In genomic region chr12:40257226-40257625, GRCm38 (mm10) we compare ENCODE assay signal across 9 mouse cellular contexts. TPM values are rescaled to one million over a fixed set of nuclear protein-coding genes. Genes with fewer than 3 reads are reported as not detected.
DNase-seq lines count a peak whose midpoint lies in the region; ATAC-seq and TF ChIP-seq lines count a peak whose summit lies in the region.
"Had no signal": no experiment of that assay in that cellular context is flagged by ENCODE, and none has a peak within 500 bp of the region (broad histone marks: within the 10 kb centered on the region; RNA-seq: fewer than 3 reads in every experiment).

No protein-coding gene starts in this region.

- no peaks in the 10 kb centered on the region for H3K27me3 ChIP-seq in CH12.LX (replicated peaks)
- H3K27me3 ChIP-seq in lung, embryonic 16.5 days (ENCODE audit: control insufficient read depth, insufficient read depth, low read depth, low read length): no peaks in the 10 kb centered on the region

- no peak overlapping the region for H3K9ac ChIP-seq in CH12.LX (ENCODE audit: insufficient read depth, low read depth)
- H3K9ac ChIP-seq in lung, embryonic 16.5 days (ENCODE audit: low read length): no peak overlapping the region

- no peak for TF ChIP-seq EP300 in CH12.LX (IDR thresholded peaks at IDR 0.05; ENCODE audit: low read length)

- TF ChIP-seq RAD21 in CH12.LX (IDR thresholded peaks at IDR 0.05; ENCODE audit: low read depth, low read length): peak; percentile 94

- WGBS in lung, embryonic 16.5 days: 1% methylated on average over 8 of the region's 8 CpGs

- dilution Hi-C loops in CH12.LX (cut with MboI; ENCODE audit: extremely low pct_ligation_motif_present, extremely low pct_unique_long_range_greater_than_20kb, low sequenced_read_pairs): no loop called here

- H3K9me3 ChIP-seq in CH12.LX (replicated peaks; ENCODE audit: low read length): no peaks in the 10 kb centered on the region
- H3K9me3 ChIP-seq in lung, embryonic 16.5 days (ENCODE audit: control insufficient read depth, low read length): no peaks in the 10 kb centered on the region

- no peak overlapping the region for H3K4me3 ChIP-seq in CH12.LX (replicated peaks in 1 of 3; ENCODE audit: low read depth in 2 of 3, low read length in 2 of 3, poor library complexity in 1 of 3)
- H3K4me3 ChIP-seq in layer of hippocampus, adult 2 months: peak overlapping the region; percentile 35; the same call in 1 of the 2 replicates
- no peak overlapping the region for H3K4me3 ChIP-seq in lung, embryonic 16.5 days (ENCODE audit: low read length)

- H3K36me3 ChIP-seq in CH12.LX (replicated peaks in 1 of 2; ENCODE audit: control insufficient read depth in 1 of 2, insufficient read depth in 1 of 2, low read length in 1 of 2): no peaks in the 10 kb centered on the region
- no peaks in the 10 kb centered on the region for H3K36me3 ChIP-seq in lung, embryonic 16.5 days (ENCODE audit: control insufficient read depth, insufficient read depth, low read length)

- peak; percentile 70 for DNase-seq in CH12.LX (ENCODE audit: extremely low read depth)
- DNase-seq in brain, adult 2 months (ENCODE audit: low read depth, low spot score): peak; percentile 87
- DNase-seq in fibroblast of lung, adult 2 months (ENCODE audit: low read depth): peak; percentile 37
- DNase-seq in heart, postnatal 4 days: peak; percentile 91
- peak; percentile 85 to 91 for DNase-seq in layer of hippocampus, adult 2 months (ENCODE audit: low spot score in 2 of 2)
- peak; percentile 82 for DNase-seq in ovary, postnatal 14 days (ENCODE audit: low spot score)
- DNase-seq in thymus, postnatal 36 days: peak; percentile 64 to 74

- TF ChIP-seq POLR2A in CH12.LX (IDR thresholded peaks at IDR 0.05; ENCODE audit: low read depth, low read length): no peak

- no peak overlapping the region for H3K4me2 ChIP-seq in CH12.LX (ENCODE audit: insufficient read depth, low read depth, poor library complexity, severe bottlenecking)
- no peak overlapping the region for H3K4me2 ChIP-seq in lung, embryonic 16.5 days (ENCODE audit: low read depth, low read length)

- TF ChIP-seq CTCF in CH12.LX (conservative IDR thresholded peaks at IDR 0.05 in 1 of 2, IDR thresholded peaks at IDR 0.05 in 1 of 2; ENCODE audit: low read depth in 2 of 2, low read length in 2 of 2): peak; percentile 77 to 92
- peak; percentile 100 for TF ChIP-seq CTCF in layer of hippocampus, adult 2 months (conservative IDR thresholded peaks at IDR 0.05)

- ATAC-seq in lung, embryonic 16.5 days (ENCODE audit: low read depth): peak; percentile 85

- H3K27ac ChIP-seq in CH12.LX (ENCODE audit: insufficient read depth, low read depth): no peak overlapping the region
- peak overlapping the region; percentile 53; the same call in 1 of the 2 replicates for H3K27ac ChIP-seq in layer of hippocampus, adult 2 months
- H3K27ac ChIP-seq in lung, embryonic 16.5 days (ENCODE audit: low read length): no peak overlapping the region

- in situ Hi-C loops in CH12.LX (cut with MboI; ENCODE audit: low pct_ligation_motif_present, low pct_unique_long_range_greater_than_20kb, low sequenced_read_pairs): loop anchor here (25.0 kb wide), 2 partner anchors 430 to 555 kb away; no protein-coding TSS in a partner anchor

- peaks cover 5 to 8% of the 10 kb centered on the region in 2 experiments for H3K4me1 ChIP-seq in CH12.LX (ENCODE audit: control insufficient read depth in 1 of 2, insufficient read depth in 2 of 2)
- no peaks in the 10 kb centered on the region; the same call in 1 of the 2 replicates for H3K4me1 ChIP-seq in lung, embryonic 16.5 days (replicated peaks; ENCODE audit: control insufficient read depth, insufficient read depth, low read length)

- H3K79me2 ChIP-seq in CH12.LX (replicated peaks; ENCODE audit: control insufficient read depth, extremely low read depth, insufficient read depth, poor library complexity, severe bottlenecking): no peaks in the 10 kb centered on the region

TF ChIP-seq in CH12.LX, 34 proteins besides CTCF, POLR2A, EP300 and RAD21:
- TF ChIP-seq ZNF384 (IDR thresholded peaks at IDR 0.05; ENCODE audit: low read depth, low read length) (0 out of 2 replicates have a peak, but pooled peaks have one; percentile 39), ZC3H11A (IDR thresholded peaks at IDR 0.05; ENCODE audit: low read depth, low read length) (peak; percentile 72), SMC3 (IDR thresholded peaks at IDR 0.05; ENCODE audit: low read depth, low read length) (peak; percentile 92), UBTF (IDR thresholded peaks at IDR 0.05; ENCODE audit: low read depth, low read length) (no peak), MYC (IDR thresholded peaks at IDR 0.05; ENCODE audit: low read depth, low read length) (peak; percentile 54; the same call in 1 of the 2 replicates), POLR2AphosphoS2 (IDR thresholded peaks at IDR 0.05; ENCODE audit: low read depth, low read length) (no peak), TCF12 (IDR thresholded peaks at IDR 0.05; ENCODE audit: low read depth, low read length) (no peak)

RNA-seq across cellular contexts. Expression of gene Ifrd1, which starts 8.9 kb away (rescaled TPM):
- total RNA-seq in CH12.LX (2012; rRNA removed): 98.2 and 105 TPM in 2 replicates
- total RNA-seq in CH12.LX (2014; rRNA removed): 427 and 506 TPM in 2 replicates
- polyA plus RNA-seq in CH12.LX (2012; ENCODE audit: insufficient read length, low read depth): 258 and 269 TPM in 2 replicates
- 100 to 1,000 TPM; 172 to 203 TPM for total RNA-seq in heart, postnatal 4 days (2021)
- total RNA-seq in layer of hippocampus, adult 2 months (2021): 100 to 1,000 TPM in 1 of 2 experiments, 10 to 100 TPM in 1; 89.3 to 102 TPM
- polyA plus RNA-seq in lung, embryonic 16.5 days (2015; fragmentation: Nextera tagmentation; extraction: Ambion mirVana): 112 and 117 TPM in 2 replicates

RNA-seq across cellular contexts. Expression of gene Lsmem1, which starts 57.9 kb away (rescaled TPM):
- total RNA-seq in CH12.LX (2012; rRNA removed) (not detected in 2 replicates), CH12.LX (2014; rRNA removed) (not detected in 2 replicates)
- polyA plus RNA-seq in CH12.LX (2012; ENCODE audit: insufficient read length, low read depth): not detected in 2 replicates
- 10 to 100 TPM; 23.4 to 23.6 TPM for total RNA-seq in heart, postnatal 4 days (2021)
- under 1 TPM; 0.37 to 0.72 TPM for total RNA-seq in layer of hippocampus, adult 2 months (2021)
- polyA plus RNA-seq in lung, embryonic 16.5 days (2015; fragmentation: Nextera tagmentation; extraction: Ambion mirVana): 0.65 and 0.88 TPM in 2 replicates
- polyA plus RNA-seq: large intestine, adult 2 months had no signal

Comparison
In these comparisons a context has a peak if more than half of its experiments do, and no peak if none do; other contexts are left out.
1. DNase-seq: peak in every context shown above with its lines; median percentile 91 in heart, postnatal 4 days; 88 in layer of hippocampus, adult 2 months; 87 in brain, adult 2 months; 82 in ovary, postnatal 14 days; 70 in CH12.LX; 69 in thymus, postnatal 36 days; 37 in fibroblast of lung, adult 2 months.
2. RNA of gene Lsmem1, which starts 57.9 kb away (total RNA-seq): 23.4 to 23.6 TPM in heart, postnatal 4 days; 0.37 to 0.72 TPM in layer of hippocampus, adult 2 months and not detected in CH12.LX; every median in the first group is over 10 times any median in the second.